Mouse (Mus musculus): ENCODE results near the gene Tap1.
A peak's percentile ranks its signal among the peaks of the same experiment; 100 is the strongest.

The Tap1 gene

GRCm38 (mm10) chr17:34237741-34238140 lies 50.4 kb downstream of the Tap1 start:
- no peak for DNase-seq

GRCm38 (mm10) chr17:34238706-34239105 lies 51.4 kb downstream of the Tap1 start, which contains the start of gene H2-Ob:
TSS of gene H2-Ob (plus strand) at chr17:34238903.
- peak; percentile 26 for DNase-seq

- DNase-seq, result no peak
Measured at GRCm38 (mm10) chr17:34239601-34240041, 52.3 kb downstream of the Tap1 start.

GRCm38 (mm10) chr17:34240366-34240765 lies 53.0 kb downstream of the Tap1 start:
- no peak for DNase-seq

GRCm38 (mm10) chr17:34240916-34241315 lies 53.6 kb downstream of the Tap1 start:
- no peak for DNase-seq

GRCm38 (mm10) chr17:34244656-34245055 lies 57.3 kb downstream of the Tap1 start:
- DNase-seq, result no peak
